31 mouse cellular contexts compared by ENCODE assay signal in genomic region chr14:90821309-90821708, GRCm38 (mm10).
DNase-seq lines count a peak whose midpoint lies in the region; ATAC-seq and TF ChIP-seq lines count a peak whose summit lies in the region.
"Had no signal": no experiment of that assay in that cellular context is flagged by ENCODE, and none has a peak within 500 bp of the region (broad histone marks: within the 10 kb centered on the region; RNA-seq: fewer than 3 reads in every experiment).

No protein-coding gene starts in this region.

- ATAC-seq in hindbrain, embryonic 12.5 days (ENCODE audit: low FRiP score): peak; percentile 66
- ATAC-seq in hindbrain, embryonic 11.5 days (ENCODE audit: low FRiP score): no peak
- no peak for ATAC-seq in midbrain, postnatal 0 days (ENCODE audit: low FRiP score)
- no peak for ATAC-seq in midbrain, embryonic 11.5 days (ENCODE audit: low FRiP score)
- ATAC-seq: activated CD4-positive, CD25-positive, alpha-beta regulatory T cell, adult 4 months; forebrain, embryonic 16.5 days; inflammation-experienced regulatory T-cells, adult 6 months; intestine, embryonic 16.5 days had no signal

- no peaks in the 10 kb centered on the region for H3K9me3 ChIP-seq in hindbrain, embryonic 12.5 days (replicated peaks)
- no peaks in the 10 kb centered on the region for H3K9me3 ChIP-seq in hindbrain, embryonic 11.5 days (ENCODE audit: control insufficient read depth, low read length)
- no peaks in the 10 kb centered on the region for H3K9me3 ChIP-seq in midbrain, postnatal 0 days (ENCODE audit: low read length)
- no peaks in the 10 kb centered on the region for H3K9me3 ChIP-seq in midbrain, embryonic 11.5 days (ENCODE audit: control insufficient read depth, low read length)
- H3K9me3 ChIP-seq: embryonic facial prominence, embryonic 10.5 days; embryonic facial prominence, embryonic 13.5 days; forebrain, embryonic 12.5 days; heart, embryonic 10.5 days; heart, embryonic 13.5 days had no signal

- peak; percentile 11 to 33 for DNase-seq in cerebellum, postnatal 10 days
- no peak for DNase-seq in cerebellum, adult 11 months
- no peak for DNase-seq in hindbrain, embryonic 11.5 days (ENCODE audit: low spot score)
- peak; percentile 4 for DNase-seq in midbrain, postnatal 0 days (ENCODE audit: low spot score)
- no peak for DNase-seq in midbrain, embryonic 11.5 days (ENCODE audit: low spot score, missing footprints)
- DNase-seq in brain, adult 2 months (ENCODE audit: low read depth, low spot score): peak; percentile 2
- DNase-seq in gastrocnemius, adult 18-20 months (ENCODE audit: low spot score): no peak
- DNase-seq: adrenal gland, adult 8-10 months; adrenal gland, postnatal 25 days; cerebellum, adult 18-20 months; cerebellum, adult 9-10 months; cerebellum, postnatal 36 days; embryo, embryonic 11 days; gastrocnemius, postnatal 10 days; gastrocnemius, postnatal 36 days; heart, adult 2 months; heart, postnatal 14 days; heart, postnatal 4 days; kidney, adult 18-20 months had no signal

- H3K27me3 ChIP-seq in hindbrain, embryonic 12.5 days: no peaks in the 10 kb centered on the region
- no peaks in the 10 kb centered on the region for H3K27me3 ChIP-seq in hindbrain, embryonic 11.5 days (ENCODE audit: control insufficient read depth, insufficient read depth, low read length)
- H3K27me3 ChIP-seq in midbrain, postnatal 0 days (ENCODE audit: insufficient read depth, low read length): no peaks in the 10 kb centered on the region
- no peaks in the 10 kb centered on the region for H3K27me3 ChIP-seq in midbrain, embryonic 11.5 days (ENCODE audit: control insufficient read depth, insufficient read depth, low read length)
- H3K27me3 ChIP-seq: embryonic facial prominence, embryonic 13.5 days; forebrain, embryonic 12.5 days; heart, embryonic 13.5 days had no signal

- no peak overlapping the region for H3K27ac ChIP-seq in hindbrain, embryonic 12.5 days
- H3K27ac ChIP-seq in hindbrain, embryonic 11.5 days (ENCODE audit: low read depth, low read length): no peak overlapping the region
- H3K27ac ChIP-seq in midbrain, postnatal 0 days (ENCODE audit: low read depth, low read length): no peak overlapping the region
- no peak overlapping the region for H3K27ac ChIP-seq in midbrain, embryonic 11.5 days (ENCODE audit: low read depth, low read length)
- H3K27ac ChIP-seq: embryonic facial prominence, embryonic 10.5 days; embryonic facial prominence, embryonic 13.5 days; forebrain, embryonic 12.5 days; heart, adult 2 months; heart, embryonic 10.5 days; heart, embryonic 13.5 days; hindbrain, embryonic 14.5 days had no signal

- H3K36me3 ChIP-seq in hindbrain, embryonic 12.5 days: no peaks in the 10 kb centered on the region
- no peaks in the 10 kb centered on the region for H3K36me3 ChIP-seq in hindbrain, embryonic 11.5 days (ENCODE audit: control insufficient read depth, insufficient read depth, low read length)
- H3K36me3 ChIP-seq in midbrain, postnatal 0 days (ENCODE audit: insufficient read depth, low read length): no peaks in the 10 kb centered on the region
- H3K36me3 ChIP-seq in midbrain, embryonic 11.5 days (ENCODE audit: control insufficient read depth, insufficient read depth, low read length): no peaks in the 10 kb centered on the region
- H3K36me3 ChIP-seq: embryonic facial prominence, embryonic 10.5 days; embryonic facial prominence, embryonic 13.5 days; forebrain, embryonic 12.5 days; heart, embryonic 10.5 days; heart, embryonic 13.5 days had no signal

- no peaks in the 10 kb centered on the region for H3K4me1 ChIP-seq in hindbrain, embryonic 12.5 days
- no peaks in the 10 kb centered on the region for H3K4me1 ChIP-seq in hindbrain, embryonic 11.5 days (replicated peaks; ENCODE audit: control insufficient read depth, insufficient read depth, low read length)
- H3K4me1 ChIP-seq in midbrain, postnatal 0 days (ENCODE audit: insufficient read depth, low read length): no peaks in the 10 kb centered on the region
- H3K4me1 ChIP-seq in midbrain, embryonic 11.5 days (ENCODE audit: control insufficient read depth, insufficient read depth, low read length): no peaks in the 10 kb centered on the region
- H3K4me1 ChIP-seq: embryonic facial prominence, embryonic 10.5 days; embryonic facial prominence, embryonic 13.5 days; forebrain, embryonic 12.5 days; heart, embryonic 10.5 days; heart, embryonic 13.5 days had no signal

- H3K9ac ChIP-seq in hindbrain, embryonic 12.5 days: no peak overlapping the region
- H3K9ac ChIP-seq in hindbrain, embryonic 11.5 days (ENCODE audit: low read depth, low read length): no peak overlapping the region
- H3K9ac ChIP-seq in midbrain, postnatal 0 days (replicated peaks; ENCODE audit: low read length, poor library complexity, severe bottlenecking): no peak overlapping the region
- no peak overlapping the region for H3K9ac ChIP-seq in midbrain, embryonic 11.5 days (ENCODE audit: low read length)
- H3K9ac ChIP-seq: embryonic facial prominence, embryonic 13.5 days; forebrain, embryonic 12.5 days; heart, embryonic 13.5 days; hindbrain, embryonic 14.5 days had no signal

- H3K4me2 ChIP-seq in hindbrain, embryonic 12.5 days (replicated peaks): no peak overlapping the region
- no peak overlapping the region for H3K4me2 ChIP-seq in hindbrain, embryonic 11.5 days (replicated peaks; ENCODE audit: low read depth, low read length)
- H3K4me2 ChIP-seq in midbrain, postnatal 0 days (ENCODE audit: low read depth, low read length, poor library complexity, severe bottlenecking): no peak overlapping the region
- H3K4me2 ChIP-seq in midbrain, embryonic 11.5 days: no peak overlapping the region
- H3K4me2 ChIP-seq: embryonic facial prominence, embryonic 13.5 days; forebrain, embryonic 12.5 days; heart, embryonic 13.5 days; hindbrain, embryonic 14.5 days had no signal

- H3K4me3 ChIP-seq in hindbrain, embryonic 12.5 days: no peak overlapping the region
- H3K4me3 ChIP-seq in hindbrain, embryonic 11.5 days (ENCODE audit: low read depth, low read length): no peak overlapping the region
- no peak overlapping the region for H3K4me3 ChIP-seq in midbrain, postnatal 0 days (ENCODE audit: low read depth, low read length)
- no peak overlapping the region for H3K4me3 ChIP-seq in midbrain, embryonic 11.5 days (ENCODE audit: low read depth, low read length)
- H3K4me3 ChIP-seq: embryonic facial prominence, embryonic 10.5 days; embryonic facial prominence, embryonic 13.5 days; erythroblast, embryonic 14.5 days; forebrain, embryonic 12.5 days; heart, adult 2 months; heart, embryonic 10.5 days; heart, embryonic 13.5 days had no signal

- TF ChIP-seq CTCF in midbrain, postnatal 0 days (IDR thresholded peaks at IDR 0.05): no peak

- 70% methylated on average over 2 of the region's 2 CpGs for WGBS in hindbrain, embryonic 12.5 days
- WGBS in hindbrain, embryonic 11.5 days: 82% methylated on average over 2 of the region's 2 CpGs
- 76% methylated on average over 2 of the region's 2 CpGs for WGBS in midbrain, postnatal 0 days
- 84% methylated on average over 2 of the region's 2 CpGs for WGBS in midbrain, embryonic 11.5 days

Comparison
In these comparisons a context has a peak if more than half of its experiments do, and no peak if none do; other contexts are left out.
1. DNase-seq: peak in cerebellum, postnatal 10 days (2 of 2), midbrain, postnatal 0 days (single experiment) and brain, adult 2 months (single experiment); none in cerebellum, adult 11 months (single experiment), hindbrain, embryonic 11.5 days (single experiment), midbrain, embryonic 11.5 days (single experiment) and gastrocnemius, adult 18-20 months (single experiment).